10 mouse cellular contexts compared by ENCODE assay signal in the genomic region with DNA sequence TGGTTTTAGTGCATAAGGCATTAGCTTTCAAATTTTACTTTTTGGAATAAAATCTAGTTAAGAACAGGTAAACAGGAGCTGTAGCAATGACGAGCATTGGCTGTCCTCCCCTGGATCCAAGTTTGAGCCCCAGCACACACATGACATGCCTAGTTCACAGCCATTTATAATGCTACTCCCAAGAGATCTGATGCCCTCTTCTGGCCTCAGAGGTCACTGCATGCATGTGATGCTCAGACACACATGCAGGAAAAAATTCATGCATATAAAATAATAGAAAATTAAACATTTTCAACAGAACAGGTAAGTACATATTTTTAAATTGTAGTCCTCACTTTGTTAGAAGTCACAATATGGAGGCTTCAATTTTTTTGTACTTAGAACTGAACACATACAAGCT.
A peak's percentile ranks its signal among the peaks of the same experiment; 100 is the strongest.
DNase-seq lines count a peak whose midpoint lies in the region; ATAC-seq and TF ChIP-seq lines count a peak whose summit lies in the region.
"Had no signal": no experiment of that assay in that cellular context is flagged by ENCODE, and none has a peak within 500 bp of the region (broad histone marks: within the 10 kb centered on the region; RNA-seq: fewer than 3 reads in every experiment).

No protein-coding gene starts in this region.

- H3K4me1 ChIP-seq in intestine, postnatal 0 days (replicated peaks; ENCODE audit: control insufficient read depth, insufficient read depth, low read length) = no peaks in the 10 kb centered on the region
- H3K4me1 ChIP-seq in intestine, embryonic 16.5 days (ENCODE audit: control insufficient read depth, insufficient read depth, low read length) = no peaks in the 10 kb centered on the region
- H3K4me1 ChIP-seq in embryonic facial prominence, embryonic 10.5 days = no peaks in the 10 kb centered on the region
- H3K4me1 ChIP-seq in liver, embryonic 14.5 days (replicated peaks; ENCODE audit: control insufficient read depth in 2 of 2, insufficient read depth in 2 of 2, low read length in 1 of 2) = no peaks in the 10 kb centered on the region
- no peaks in the 10 kb centered on the region for H3K4me1 ChIP-seq in spleen, adult 2 months (ENCODE audit: control insufficient read depth, insufficient read depth, insufficient read length)
- H3K4me1 ChIP-seq: limb, embryonic 13.5 days had no signal

- peak; percentile 32 to 45 for DNase-seq in adrenal gland, adult 18-20 months (ENCODE audit: low spot score in 2 of 2)
- peak; percentile 45 for DNase-seq in embryonic facial prominence, embryonic 10.5 days (ENCODE audit: low spot score)
- peak; percentile 9 to 22 (median 12) for DNase-seq in liver, embryonic 14.5 days (ENCODE audit: low read depth in 3 of 3, low spot score in 3 of 3)
- peak; percentile 12 to 66 for DNase-seq in spleen, adult 2 months (ENCODE audit: low read depth in 1 of 2, low spot score in 2 of 2)

- TF ChIP-seq CTCF in intestine, postnatal 0 days (IDR thresholded peaks at IDR 0.05; ENCODE audit: low read depth) = peak; percentile 73
- TF ChIP-seq CTCF in liver, embryonic 14.5 days (IDR thresholded peaks at IDR 0.05; ENCODE audit: low read depth) = peak; percentile 69
- peak; percentile 34; the same call in 1 of the 2 replicates for TF ChIP-seq CTCF in spleen, adult 2 months (IDR thresholded peaks at IDR 0.05; ENCODE audit: extremely low read depth, insufficient read depth, insufficient read length, insufficient replicate concordance)

- ATAC-seq in intestine, postnatal 0 days = no peak
- ATAC-seq in intestine, embryonic 16.5 days = no peak
- peak; percentile 74 for ATAC-seq in CD4-positive, CD25-positive, alpha-beta regulatory T cell, adult 4 months
- no peak for ATAC-seq in liver, embryonic 14.5 days (ENCODE audit: insufficient read depth)
- no peak for ATAC-seq in frontal cortex, adult (ENCODE audit: low TSS enrichment)

- TF ChIP-seq POLR2A in spleen, adult 2 months (IDR thresholded peaks at IDR 0.05; ENCODE audit: low read depth, low read length) = no peak

- no peak overlapping the region for H3K4me2 ChIP-seq in intestine, postnatal 0 days (replicated peaks; ENCODE audit: low read depth)
- no peak overlapping the region for H3K4me2 ChIP-seq in intestine, embryonic 16.5 days (ENCODE audit: low read depth, low read length)
- H3K4me2 ChIP-seq in liver, embryonic 14.5 days (ENCODE audit: low read depth) = no peak overlapping the region
- H3K4me2 ChIP-seq: limb, embryonic 13.5 days had no signal

- H3K4me3 ChIP-seq in intestine, postnatal 0 days (ENCODE audit: low read depth, low read length) = no peak overlapping the region
- H3K4me3 ChIP-seq in intestine, embryonic 16.5 days (ENCODE audit: low read length) = no peak overlapping the region
- H3K4me3 ChIP-seq in embryonic facial prominence, embryonic 10.5 days = no peak overlapping the region
- H3K4me3 ChIP-seq in liver, embryonic 14.5 days (ENCODE audit: insufficient read depth in 1 of 2, low read depth in 2 of 2, low read length in 2 of 2) = no peak overlapping the region
- no peak overlapping the region for H3K4me3 ChIP-seq in spleen, adult 2 months (ENCODE audit: extremely low read depth, insufficient read depth, insufficient read length)
- H3K4me3 ChIP-seq: erythroblast, embryonic 14.5 days; limb, embryonic 13.5 days had no signal

- no peak overlapping the region for H3K9ac ChIP-seq in intestine, postnatal 0 days (ENCODE audit: low read depth, low read length)
- H3K9ac ChIP-seq in intestine, embryonic 16.5 days (ENCODE audit: low read depth, low read length) = no peak overlapping the region
- H3K9ac ChIP-seq in liver, embryonic 14.5 days (replicated peaks) = no peak overlapping the region
- H3K9ac ChIP-seq: limb, embryonic 13.5 days had no signal

- TF ChIP-seq EP300 in liver, embryonic 14.5 days (IDR thresholded peaks at IDR 0.05; ENCODE audit: low read depth) = no peak

- no peak overlapping the region for H3K27ac ChIP-seq in intestine, postnatal 0 days (ENCODE audit: low read depth, low read length)
- H3K27ac ChIP-seq in intestine, embryonic 16.5 days (ENCODE audit: low read length) = no peak overlapping the region
- no peak overlapping the region for H3K27ac ChIP-seq in embryonic facial prominence, embryonic 10.5 days (replicated peaks)
- no peak overlapping the region for H3K27ac ChIP-seq in liver, embryonic 14.5 days
- H3K27ac ChIP-seq in spleen, adult 2 months (ENCODE audit: insufficient read depth, low read length) = no peak overlapping the region
- H3K27ac ChIP-seq: limb, embryonic 13.5 days had no signal

- H3K9me3 ChIP-seq in intestine, postnatal 0 days (ENCODE audit: control insufficient read depth) = no peaks in the 10 kb centered on the region
- H3K9me3 ChIP-seq in intestine, embryonic 16.5 days (ENCODE audit: control insufficient read depth, low read length) = no peaks in the 10 kb centered on the region
- H3K9me3 ChIP-seq in embryonic facial prominence, embryonic 10.5 days = no peaks in the 10 kb centered on the region
- no peaks in the 10 kb centered on the region for H3K9me3 ChIP-seq in liver, embryonic 14.5 days (ENCODE audit: control insufficient read depth, low read length)
- H3K9me3 ChIP-seq: limb, embryonic 13.5 days had no signal

- H3K27me3 ChIP-seq in intestine, postnatal 0 days (replicated peaks; ENCODE audit: control insufficient read depth, insufficient read depth, low read length) = no peaks in the 10 kb centered on the region
- no peaks in the 10 kb centered on the region for H3K27me3 ChIP-seq in intestine, embryonic 16.5 days (replicated peaks; ENCODE audit: control insufficient read depth, insufficient read depth, low read length)
- no peaks in the 10 kb centered on the region for H3K27me3 ChIP-seq in embryonic facial prominence, embryonic 10.5 days (replicated peaks; ENCODE audit: low read depth, poor library complexity, severe bottlenecking)
- no peaks in the 10 kb centered on the region for H3K27me3 ChIP-seq in liver, embryonic 14.5 days (ENCODE audit: control insufficient read depth, insufficient read depth, low read length)
- H3K27me3 ChIP-seq in spleen, adult 2 months (ENCODE audit: control insufficient read depth, insufficient read depth, low read length) = no peaks in the 10 kb centered on the region
- H3K27me3 ChIP-seq: limb, embryonic 13.5 days had no signal

- WGBS in intestine, postnatal 0 days = 76% methylated on average over 1 of the region's 1 CpGs
- whole genome bisulfite sequencing in intestine, embryonic 16.5 days = 70% methylated on average over 1 of the region's 1 CpGs
- 60% methylated on average over 1 of the region's 1 CpGs for WGBS in embryonic facial prominence, embryonic 10.5 days
- 34% methylated on average over 1 of the region's 1 CpGs for WGBS in liver, embryonic 14.5 days (ENCODE audit: insufficient replicate concordance)
- WGBS in spleen, adult 2 months = 62% methylated on average over 1 of the region's 1 CpGs

- H3K36me3 ChIP-seq in intestine, postnatal 0 days (ENCODE audit: control insufficient read depth, insufficient read depth) = no peaks in the 10 kb centered on the region
- no peaks in the 10 kb centered on the region for H3K36me3 ChIP-seq in intestine, embryonic 16.5 days (ENCODE audit: control insufficient read depth, insufficient read depth, low read length)
- no peaks in the 10 kb centered on the region for H3K36me3 ChIP-seq in embryonic facial prominence, embryonic 10.5 days (replicated peaks)
- H3K36me3 ChIP-seq in liver, embryonic 14.5 days (replicated peaks; ENCODE audit: control insufficient read depth, insufficient read depth, low read depth) = no peaks in the 10 kb centered on the region
- H3K36me3 ChIP-seq in spleen, adult 2 months (ENCODE audit: control insufficient read depth, insufficient read depth, low read length) = no peaks in the 10 kb centered on the region
- H3K36me3 ChIP-seq: limb, embryonic 13.5 days had no signal
